Mouse (Mus musculus) liver, embryonic 14.5 days (tissue): Measurements from ENCODE around the gene Ints3. TPM values are rescaled to one million over a fixed set of nuclear protein-coding genes. Genes with fewer than 3 reads are reported as not detected.
A peak's percentile ranks its signal among the peaks of the same experiment; 100 is the strongest.

Source experiments
- ATAC-seq: fragments of 200-750 bp; cut with Nextera tagmentation; 2 replicates; pipeline ENCODE4 v1.8.0; 2017; ENCODE audit warnings: moderate number of reproducible peaks, mild to moderate bottlenecking, moderate library complexity; ENCODE audit not compliant: insufficient read depth
- DNase-seq, 3 experiments: peaks; one replicate each; pipeline ENCODE4 v3.0.0-alpha.2; 2012 to 2013; ENCODE audit warnings: low read depth in 3 of 3, low spot score in 3 of 3
- H3K27ac ChIP-seq: fragments of 300-500 bp; sonication (generic); 2 replicates; pipeline ENCODE4 v1.5.1; 2014; ENCODE audit warnings: moderate library complexity, mild to moderate bottlenecking, control low read depth, inconsistent platforms
- H3K27me3 ChIP-seq: fragments of 300-500 bp; sonication (generic); 2 replicates; pipeline ENCODE4 v1.6.1; 2014; ENCODE audit warnings: mild to moderate bottlenecking, low read length, moderate library complexity; ENCODE audit not compliant: control insufficient read depth, insufficient read depth
- H3K36me3 ChIP-seq: fragments of 300-500 bp; sonication (generic); replicated peaks from 2 replicates; pipeline ENCODE4 v1.6.1; 2014; ENCODE audit warnings: low read depth; ENCODE audit not compliant: control insufficient read depth, insufficient read depth
- H3K4me1 ChIP-seq, 2 experiments: fragments of 200-500 bp in 1 of 2; fragments of 300-500 bp in 1 of 2; sonication (generic) in 1 of 2; replicated peaks; 2 replicates each; pipeline ENCODE4 v1.6.1; 2012 to 2014; ENCODE audit warnings: antibody characterized with exemption in 1 of 2, inconsistent platforms in 1 of 2, low read length in 1 of 2; ENCODE audit not compliant: control insufficient read depth in 2 of 2, insufficient read depth in 2 of 2
- H3K4me2 ChIP-seq: fragments of 300-500 bp; sonication (generic); 2 replicates; pipeline ENCODE4 v1.6.1; 2014; ENCODE audit warnings: low read depth, mild to moderate bottlenecking, control low read depth, moderate library complexity
- H3K4me3 ChIP-seq, 2 experiments: fragments of 200-500 bp in 1 of 2; fragments of 300-500 bp in 1 of 2; sonication (generic) in 1 of 2; 2 replicates each; pipeline ENCODE4 v1.5.1; 2012 to 2014; ENCODE audit warnings: low read depth in 2 of 2, low read length in 2 of 2, mild to moderate bottlenecking in 2 of 2, control low read depth in 1 of 2, inconsistent platforms in 1 of 2, moderate library complexity in 1 of 2; ENCODE audit not compliant: insufficient read depth in 1 of 2
- H3K9ac ChIP-seq: fragments of 300-500 bp; sonication (generic); replicated peaks from 2 replicates; pipeline ENCODE4 v1.6.1; 2014; ENCODE audit warnings: mild to moderate bottlenecking, control low read depth, moderate library complexity
- H3K9me3 ChIP-seq: fragments of 300-500 bp; sonication (generic); 2 replicates; pipeline ENCODE4 v1.6.1; 2016; ENCODE audit warnings: low read length, mixed read lengths; ENCODE audit not compliant: control insufficient read depth
- CTCF ChIP-seq: IDR thresholded peaks from 2 replicates; pipeline ENCODE4 v1.5.1; 2016; ENCODE audit warnings: antibody characterized with exemption, low read depth, control low read depth
- EP300 ChIP-seq: IDR thresholded peaks from 2 replicates; pipeline ENCODE4 v1.6.1; 2016; ENCODE audit warnings: antibody characterized with exemption, low read depth
- WGBS: fragments of 180-500 bp; shearing (Covaris S2); extraction: QIAGEN DNeasy Blood & Tissue Kit; methylation state at CpG from one replicate; pipeline ENCODE4 v1.1.7; 2014; ENCODE audit not compliant: insufficient replicate concordance; 5-methylcytosine and 5-hydroxymethylcytosine counted together
- polyA plus RNA-seq, 2 experiments: library from polyadenylated mRNA; depleted of rRNA in 1 of 2; stranded (reverse) in 1 of 2; unstranded in 1 of 2; fragments of >200 nt; fragmentation: Nextera tagmentation in 1 of 2; extraction: Ambion mirVana in 1 of 2; gene quantifications; 2 replicates each; pipeline versions ENCODE4 v1.2.1 to v1.2.3; 2012 to 2014

The Ints3 gene
- polyA plus RNA-seq, 2 experiments, result 6.6 to 12.7 TPM

DNA sequence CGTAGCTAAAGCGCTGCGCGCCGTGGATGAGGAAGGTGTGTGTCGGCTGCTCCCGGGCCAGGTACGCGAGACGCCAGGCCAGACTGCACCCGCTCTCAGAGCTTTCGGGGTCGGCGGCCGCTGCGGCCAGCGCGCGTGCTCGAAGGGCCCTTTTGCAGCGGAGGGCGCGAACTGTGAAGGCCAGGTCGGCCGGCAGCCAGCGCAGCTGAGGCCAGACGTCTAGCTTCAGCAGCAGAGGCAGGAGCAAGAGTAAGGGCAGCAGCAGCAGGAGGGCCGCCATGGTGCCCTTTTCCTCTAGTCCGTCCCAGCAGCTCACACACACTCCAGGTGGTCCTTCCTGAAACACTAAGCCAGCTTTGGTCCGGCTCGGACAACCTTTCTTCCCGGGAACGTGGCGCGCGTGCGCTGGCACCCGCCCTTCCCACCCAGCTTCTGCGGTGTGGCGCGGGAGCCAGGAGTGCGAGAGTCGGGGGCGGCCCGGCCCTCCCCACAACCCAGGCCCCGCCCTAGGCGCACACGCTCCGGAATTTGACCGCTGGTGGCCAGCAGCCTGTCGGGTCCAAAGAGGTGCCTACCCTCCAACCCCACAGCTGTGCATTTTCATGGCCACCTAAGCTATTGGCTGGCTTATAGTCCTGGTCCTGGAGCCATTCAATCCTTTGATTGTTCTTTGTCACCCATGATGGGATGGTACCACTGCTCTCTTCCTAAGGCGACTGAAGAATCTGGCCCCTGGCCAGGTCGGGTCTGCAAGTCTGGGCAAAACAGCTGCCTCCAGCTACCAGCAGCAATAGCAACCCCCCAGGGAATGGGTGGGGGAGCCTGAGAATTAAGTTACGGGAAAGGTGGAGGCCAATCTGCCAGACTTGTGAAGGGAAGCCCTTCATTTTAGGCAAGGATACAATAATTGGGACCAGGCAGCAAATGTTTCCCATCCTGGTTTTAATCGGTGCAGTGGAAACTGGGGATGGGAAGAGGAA lies 43.6 kb downstream of the Ints3 start, which contains the start of gene Slc27a3:
Gene Slc27a3, minus strand, starts transcription at position 428 of the 980 bp plus-strand sequence.
- Histone ChIP-seq H3K27ac (no peak within 1 kb of the TSS), H3K9ac (no peak within 1 kb of the TSS), H3K36me3 (peaks cover 11% of the 10 kb centered on the region), H3K4me2 (peak within 1 kb of the TSS; percentile 54), H3K4me3 (peak within 1 kb of the TSS; percentile 36 to 42), H3K4me1 (no peaks in the 10 kb centered on the region; a peak in 1 of 4 replicates), H3K9me3 (no peaks in the 10 kb centered on the region), H3K27me3 (peaks cover 24% of the 10 kb centered on the region)
- WGBS, result 3% methylated on average over 55 of the region's 55 CpGs
- ATAC-seq (peak; percentile 29; the same call in 1 of the 2 replicates), DNase-seq (no peak)
- TF ChIP-seq CTCF, result no peak
- no peak for TF ChIP-seq EP300

GRCm38 (mm10) chr3:90388726-90389510 lies 44.5 kb downstream of the Ints3 start:
- Histone ChIP-seq H3K36me3 (peaks cover 9% of the 10 kb centered on the region), H3K9ac (no peak overlapping the region), H3K4me2 (peak overlapping the region; percentile 54), H3K27me3 (peaks cover 24% of the 10 kb centered on the region), H3K9me3 (no peaks in the 10 kb centered on the region), H3K4me1 (no peaks in the 10 kb centered on the region; a peak in 1 of 4 replicates), H3K27ac (no peak overlapping the region), H3K4me3 (peak overlapping the region; percentile 36 to 42)
- WGBS, result 7% methylated on average over 53 of the region's 53 CpGs
- ATAC-seq (0 out of 2 replicates have a peak, but pooled peaks have one; percentile 1), DNase-seq (no peak)
- TF ChIP-seq EP300 (no peak), CTCF (0 out of 2 replicates have a peak, but pooled peaks have one; percentile 11)

DNA sequence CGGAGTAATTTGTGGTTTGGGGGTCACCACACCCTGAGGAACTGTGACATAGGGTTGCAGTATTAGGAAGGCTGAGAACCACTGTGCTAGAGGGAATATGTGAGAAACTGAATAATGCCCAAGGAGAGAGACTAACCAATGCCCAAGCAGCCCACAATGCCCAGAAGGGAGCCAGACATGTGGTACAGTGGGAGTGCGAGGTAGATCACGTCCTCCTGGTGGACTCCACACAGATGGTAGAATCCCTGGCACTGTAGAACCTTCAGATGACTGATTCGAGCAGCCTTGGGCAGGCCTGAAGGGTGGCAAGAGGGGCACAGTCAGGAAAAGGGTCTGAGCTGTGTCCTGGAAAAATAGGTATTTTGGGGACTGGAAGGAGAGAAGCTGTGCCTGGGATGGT lies 45.2 kb downstream of the Ints3 start:
- no peak for TF ChIP-seq EP300
- no peak for TF ChIP-seq CTCF
- no peak overlapping the region for H3K27ac ChIP-seq

GRCm38 (mm10) chr3:90387483-90387882 lies 45.9 kb downstream of the Ints3 start:
- Histone ChIP-seq H3K9me3 (no peaks in the 10 kb centered on the region), H3K27ac (no peak overlapping the region), H3K36me3 (peaks cover 2% of the 10 kb centered on the region), H3K4me2 (no peak overlapping the region), H3K4me3 (no peak overlapping the region), H3K27me3 (peaks cover 24% of the 10 kb centered on the region), H3K4me1 (no peaks in the 10 kb centered on the region; a peak in 1 of 4 replicates), H3K9ac (no peak overlapping the region)
- no peak for DNase-seq
- ATAC-seq, result no peak
- 64% methylated on average over 11 of the region's 11 CpGs for WGBS
- TF ChIP-seq CTCF (no peak), EP300 (no peak)

More for the DNA sequence above, 45.2 kb downstream of the Ints3 start:
- H3K9ac ChIP-seq, result no peak overlapping the region
- 52% methylated on average over 4 of the region's 4 CpGs for WGBS
- no peak for ATAC-seq
- DNase-seq, result no peak
- H3K27me3 ChIP-seq, result peaks cover 24% of the 10 kb centered on the region
- H3K9me3 ChIP-seq, result no peaks in the 10 kb centered on the region
- H3K4me2 ChIP-seq, result no peak overlapping the region
- H3K4me1 ChIP-seq, result no peaks in the 10 kb centered on the region; a peak in 1 of 4 replicates
- H3K36me3 ChIP-seq, result peaks cover 8% of the 10 kb centered on the region
- no peak overlapping the region for H3K4me3 ChIP-seq
